Mouse (Mus musculus) forebrain, embryonic 12.5 days (tissue): ENCODE measurements around the gene Anxa3. TPM values are rescaled to one million over a fixed set of nuclear protein-coding genes. Genes with fewer than 3 reads are reported as not detected.

Source experiments
- ATAC-seq: fragments of 200-750 bp; cut with Nextera tagmentation; 2 replicates; pipeline ENCODE4 v1.8.0; 2017; ENCODE audit warnings: moderate TSS enrichment; ENCODE audit not compliant: low FRiP score
- H3K27ac ChIP-seq: fragments of 300-500 bp; sonication (generic); 2 replicates; pipeline ENCODE4 v1.5.1; 2016; ENCODE audit warnings: mild to moderate bottlenecking
- H3K27me3 ChIP-seq: fragments of 300-500 bp; sonication (generic); 2 replicates; pipeline ENCODE4 v1.6.1; 2016; ENCODE audit warnings: mild to moderate bottlenecking
- H3K36me3 ChIP-seq: fragments of 300-500 bp; sonication (generic); replicated peaks from 2 replicates; pipeline ENCODE4 v1.6.1; 2016; ENCODE audit warnings: mild to moderate bottlenecking
- H3K4me1 ChIP-seq: fragments of 300-500 bp; sonication (generic); 2 replicates; pipeline ENCODE4 v1.6.1; 2016
- H3K4me2 ChIP-seq: fragments of 300-500 bp; sonication (generic); 2 replicates; pipeline ENCODE4 v1.6.1; 2016; ENCODE audit warnings: mild to moderate bottlenecking, moderate library complexity
- H3K4me3 ChIP-seq: fragments of 300-500 bp; sonication (generic); replicated peaks from 2 replicates; pipeline ENCODE4 v1.5.1; 2016; ENCODE audit warnings: mild to moderate bottlenecking
- H3K9ac ChIP-seq: fragments of 300-500 bp; sonication (generic); 2 replicates; pipeline ENCODE4 v1.6.1; 2016; ENCODE audit warnings: mild to moderate bottlenecking
- H3K9me3 ChIP-seq: fragments of 300-500 bp; sonication (generic); 2 replicates; pipeline ENCODE4 v1.6.1; 2016
- WGBS: fragments of 180-500 bp; shearing (Covaris S2); methylation state at CpG from one replicate; pipeline ENCODE4 v1.1.7; 2016; 5-methylcytosine and 5-hydroxymethylcytosine counted together
- polyA plus RNA-seq: library from polyadenylated mRNA; unstranded; fragments of >200 nt; fragmentation: Nextera tagmentation; extraction: Ambion mirVana; gene quantifications from 2 replicates; pipeline ENCODE4 v1.2.1, GENCODE M21; 2016

Gene Anxa3
- polyA plus RNA-seq, 1 experiment from 2014 or later = 26.6 TPM

DNA sequence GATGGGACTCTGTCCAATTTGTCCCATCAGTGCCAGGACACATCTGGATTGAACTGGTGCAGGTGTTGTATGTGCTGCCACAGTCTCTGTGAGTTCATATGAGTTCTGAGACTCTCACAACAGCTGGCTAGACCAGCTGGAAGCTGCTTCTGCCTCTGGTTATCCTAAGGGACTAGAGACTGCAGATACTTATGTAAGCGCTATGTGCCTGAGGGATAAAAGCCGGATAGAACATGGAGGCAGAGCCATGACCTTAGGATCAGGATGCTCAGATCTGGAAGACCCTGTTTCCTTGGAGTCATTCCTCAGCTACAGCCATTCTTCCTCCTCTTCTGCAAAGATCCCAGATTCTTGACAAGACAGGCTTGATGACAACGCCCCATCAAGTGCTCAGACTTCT lies 60.3 kb downstream of the Anxa3 start:
- Histone ChIP-seq H3K4me2 (no peak overlapping the region), H3K36me3 (no peaks in the 10 kb centered on the region), H3K9ac (no peak overlapping the region), H3K27me3 (no peaks in the 10 kb centered on the region), H3K27ac (no peak overlapping the region), H3K4me1 (no peaks in the 10 kb centered on the region), H3K4me3 (no peak overlapping the region), H3K9me3 (no peaks in the 10 kb centered on the region)
- 89% methylated on average over 3 of the region's 3 CpGs for WGBS
- ATAC-seq = no peak

- Histone ChIP-seq H3K27me3 (no peaks in the 10 kb centered on the region), H3K4me1 (no peaks in the 10 kb centered on the region), H3K27ac (no peak overlapping the region), H3K4me3 (no peak overlapping the region), H3K36me3 (no peaks in the 10 kb centered on the region), H3K9me3 (no peaks in the 10 kb centered on the region), H3K4me2 (no peak overlapping the region), H3K9ac (no peak overlapping the region)
- WGBS = 79% methylated on average over 3 of the region's 3 CpGs
- no peak for ATAC-seq
Measured at GRCm38 (mm10) chr5:96854350-96854749, 61.2 kb downstream of the Anxa3 start.

DNA sequence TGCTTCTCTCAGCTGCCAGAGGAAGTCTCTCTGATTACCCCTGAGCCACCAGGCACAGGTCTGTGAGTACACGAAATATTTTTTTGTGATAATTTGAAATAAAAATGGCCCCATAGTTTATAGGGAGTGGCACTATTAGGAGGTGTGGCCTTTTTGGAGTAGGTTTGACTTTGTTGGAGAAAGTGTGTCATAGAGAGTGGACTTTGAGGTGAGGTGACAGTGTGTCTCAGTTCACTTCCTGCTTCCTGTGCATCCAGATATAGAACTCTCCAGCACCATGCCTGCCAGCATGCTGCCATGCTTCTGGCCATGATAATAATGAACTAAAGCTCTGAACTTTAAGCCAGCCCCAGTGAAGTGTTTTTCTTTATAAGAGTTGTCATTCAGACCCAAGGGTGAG lies 66.8 kb downstream of the Anxa3 start:
- ATAC-seq = no peak
- Histone ChIP-seq H3K9me3 (no peaks in the 10 kb centered on the region), H3K36me3 (no peaks in the 10 kb centered on the region), H3K4me3 (no peak overlapping the region), H3K4me1 (no peaks in the 10 kb centered on the region), H3K4me2 (no peak overlapping the region), H3K27ac (no peak overlapping the region), H3K9ac (no peak overlapping the region), H3K27me3 (no peaks in the 10 kb centered on the region)
- 70% methylated on average over 1 of the region's 1 CpGs for WGBS

DNA sequence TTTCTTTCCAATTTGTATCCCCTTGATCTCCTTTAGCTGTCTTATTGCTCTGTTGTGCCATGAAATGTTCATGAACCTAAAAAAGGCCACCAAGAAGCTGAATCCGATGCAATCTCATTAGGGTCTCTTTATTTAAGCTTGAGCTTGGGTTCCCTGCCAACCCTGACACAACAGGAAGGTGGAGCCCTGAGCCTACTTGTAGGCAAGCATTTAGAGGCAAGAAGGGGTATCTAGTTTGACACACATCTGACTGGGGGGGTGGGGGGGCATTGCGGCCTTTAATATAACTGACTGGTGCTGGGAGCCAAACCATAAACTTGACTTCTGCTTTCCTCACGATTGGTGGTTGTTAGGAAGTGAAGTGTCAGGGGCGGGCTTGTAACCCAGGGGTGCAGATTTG lies 74.0 kb downstream of the Anxa3 start:
- Histone ChIP-seq H3K4me2 (no peak overlapping the region), H3K4me1 (no peaks in the 10 kb centered on the region), H3K4me3 (no peak overlapping the region), H3K9ac (no peak overlapping the region), H3K36me3 (no peaks in the 10 kb centered on the region), H3K27me3 (no peaks in the 10 kb centered on the region), H3K9me3 (no peaks in the 10 kb centered on the region), H3K27ac (no peak overlapping the region)
- ATAC-seq = no peak
- 86% methylated on average over 4 of the region's 4 CpGs for WGBS

- Histone ChIP-seq H3K4me2 (no peak overlapping the region), H3K9me3 (no peaks in the 10 kb centered on the region), H3K27ac (no peak overlapping the region), H3K9ac (no peak overlapping the region), H3K4me1 (no peaks in the 10 kb centered on the region), H3K27me3 (no peaks in the 10 kb centered on the region), H3K4me3 (no peak overlapping the region), H3K36me3 (no peaks in the 10 kb centered on the region)
- 83% methylated on average over 6 of the region's 6 CpGs for whole genome bisulfite sequencing
- no peak for ATAC-seq
Measured at GRCm38 (mm10) chr5:96868893-96869292, 75.8 kb downstream of the Anxa3 start.

GRCm38 (mm10) chr5:96870996-96871395 lies 77.9 kb downstream of the Anxa3 start:
- no peaks in the 10 kb centered on the region for H3K27me3 ChIP-seq
- no peak overlapping the region for H3K4me3 ChIP-seq
- no peak overlapping the region for H3K4me2 ChIP-seq
- H3K36me3 ChIP-seq = no peaks in the 10 kb centered on the region
- no peak overlapping the region for H3K27ac ChIP-seq
- H3K9ac ChIP-seq = no peak overlapping the region
- 88% methylated on average over 12 of the region's 12 CpGs for WGBS
- no peak for ATAC-seq
- no peaks in the 10 kb centered on the region for H3K4me1 ChIP-seq
- no peaks in the 10 kb centered on the region for H3K9me3 ChIP-seq

GRCm38 (mm10) chr5:96878178-96878577 lies 85.0 kb downstream of the Anxa3 start:
- Histone ChIP-seq H3K27ac (no peak overlapping the region), H3K27me3 (no peaks in the 10 kb centered on the region), H3K4me2 (no peak overlapping the region), H3K9ac (no peak overlapping the region), H3K9me3 (peaks cover 5% of the 10 kb centered on the region; the same call in 1 of the 2 replicates), H3K36me3 (no peaks in the 10 kb centered on the region), H3K4me3 (no peak overlapping the region), H3K4me1 (no peaks in the 10 kb centered on the region)
- 95% methylated on average over 1 of the region's 1 CpGs for WGBS
- no peak for ATAC-seq

- Histone ChIP-seq H3K27ac (no peak overlapping the region), H3K4me2 (no peak overlapping the region), H3K9me3 (peaks cover 5% of the 10 kb centered on the region; the same call in 1 of the 2 replicates), H3K27me3 (no peaks in the 10 kb centered on the region), H3K36me3 (no peaks in the 10 kb centered on the region), H3K4me3 (no peak overlapping the region), H3K4me1 (no peaks in the 10 kb centered on the region), H3K9ac (no peak overlapping the region)
- 92% methylated on average over 11 of the region's 11 CpGs for WGBS
- ATAC-seq = no peak
Measured at GRCm38 (mm10) chr5:96878851-96879540, 85.9 kb downstream of the Anxa3 start.

DNA sequence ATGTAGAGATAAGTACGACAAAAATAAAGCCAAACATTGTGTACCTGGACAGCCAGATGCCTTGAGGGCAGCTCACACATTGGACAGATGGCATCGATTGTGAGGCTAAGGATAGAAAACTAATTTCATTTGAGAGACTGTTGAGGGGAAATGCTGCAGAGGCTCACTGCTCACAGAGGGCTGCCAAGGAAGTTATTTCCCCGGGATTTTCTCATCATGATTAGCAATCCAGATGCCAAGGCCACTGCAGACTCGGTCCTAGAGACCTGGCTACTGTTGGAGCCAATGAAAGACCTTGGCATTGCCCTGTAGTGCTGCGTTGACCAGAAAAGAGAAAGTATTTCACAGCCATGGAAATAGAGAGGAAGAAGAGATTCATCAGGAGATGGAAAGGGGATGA lies 87.1 kb downstream of the Anxa3 start:
- Histone ChIP-seq H3K4me3 (no peak overlapping the region), H3K36me3 (no peaks in the 10 kb centered on the region), H3K4me2 (no peak overlapping the region), H3K9ac (no peak overlapping the region), H3K27me3 (no peaks in the 10 kb centered on the region), H3K9me3 (peaks cover 5% of the 10 kb centered on the region; the same call in 1 of the 2 replicates), H3K27ac (no peak overlapping the region), H3K4me1 (no peaks in the 10 kb centered on the region)
- ATAC-seq = no peak
- WGBS = 82% methylated on average over 5 of the region's 5 CpGs

GRCm38 (mm10) chr5:96881118-96881517 lies 88.0 kb downstream of the Anxa3 start:
- Histone ChIP-seq H3K4me3 (no peak overlapping the region), H3K27ac (no peak overlapping the region), H3K4me1 (no peaks in the 10 kb centered on the region), H3K9me3 (peaks cover 5% of the 10 kb centered on the region; the same call in 1 of the 2 replicates), H3K4me2 (no peak overlapping the region), H3K36me3 (no peaks in the 10 kb centered on the region), H3K27me3 (no peaks in the 10 kb centered on the region), H3K9ac (no peak overlapping the region)
- 76% methylated on average over 3 of the region's 3 CpGs for WGBS
- no peak for ATAC-seq

DNA sequence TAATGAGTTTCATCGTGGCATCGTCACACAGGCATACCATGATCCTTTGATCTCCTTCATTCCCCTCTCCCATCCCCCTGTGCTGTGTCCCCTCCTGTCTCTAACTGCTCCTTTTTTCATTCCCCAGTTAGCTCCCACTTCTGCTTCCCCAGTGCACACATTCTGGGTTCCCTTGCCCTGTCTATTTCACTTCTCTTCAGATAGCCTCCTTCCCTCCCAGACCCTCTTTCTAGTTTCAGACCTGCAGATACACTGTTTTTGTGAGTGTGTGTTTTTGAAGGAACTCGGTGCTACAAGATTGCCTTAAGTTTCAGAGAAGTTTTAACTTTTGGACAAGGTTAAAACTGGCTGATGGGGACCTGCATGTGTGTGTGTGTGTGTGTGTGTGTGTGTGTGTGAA lies 88.5 kb downstream of the Anxa3 start:
- Histone ChIP-seq H3K9ac (no peak overlapping the region), H3K36me3 (no peaks in the 10 kb centered on the region), H3K27ac (no peak overlapping the region), H3K4me2 (no peak overlapping the region), H3K27me3 (no peaks in the 10 kb centered on the region), H3K4me1 (no peaks in the 10 kb centered on the region), H3K9me3 (peaks cover 5% of the 10 kb centered on the region; the same call in 1 of the 2 replicates), H3K4me3 (no peak overlapping the region)
- ATAC-seq = no peak
- whole genome bisulfite sequencing = 79% methylated on average over 3 of the region's 3 CpGs

DNA sequence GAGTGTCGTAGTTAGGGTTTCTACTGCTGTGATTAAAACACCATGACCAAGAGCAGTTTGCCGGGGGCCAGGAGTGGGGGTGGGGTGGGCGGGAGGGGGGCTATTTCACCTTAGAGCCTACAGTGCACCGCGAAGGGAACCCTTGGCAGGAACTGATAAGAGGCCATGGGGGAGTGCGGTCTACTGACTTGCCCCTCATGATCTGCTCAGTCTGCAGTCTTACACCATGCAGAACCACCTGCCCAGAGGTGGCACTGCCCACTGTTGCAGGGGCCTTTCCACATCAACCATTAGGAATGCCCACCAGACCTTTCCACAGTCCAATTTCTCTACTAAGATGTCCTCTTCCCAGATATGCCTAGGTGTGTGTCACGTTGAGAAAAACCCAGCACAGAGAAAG lies 92.1 kb downstream of the Anxa3 start:
- H3K9ac ChIP-seq = no peak overlapping the region
- no peak overlapping the region for H3K4me2 ChIP-seq
- no peak for ATAC-seq
- no peaks in the 10 kb centered on the region for H3K27me3 ChIP-seq
- 95% methylated on average over 7 of the region's 7 CpGs for WGBS
- no peaks in the 10 kb centered on the region for H3K9me3 ChIP-seq
- H3K27ac ChIP-seq = no peak overlapping the region
- no peak overlapping the region for H3K4me3 ChIP-seq
- no peaks in the 10 kb centered on the region for H3K4me1 ChIP-seq
- no peaks in the 10 kb centered on the region for H3K36me3 ChIP-seq

- Histone ChIP-seq H3K9ac (no peak overlapping the region), H3K4me1 (no peaks in the 10 kb centered on the region), H3K9me3 (no peaks in the 10 kb centered on the region), H3K36me3 (no peaks in the 10 kb centered on the region), H3K27me3 (no peaks in the 10 kb centered on the region), H3K4me3 (no peak overlapping the region), H3K4me2 (no peak overlapping the region), H3K27ac (no peak overlapping the region)
- ATAC-seq = no peak
- WGBS = 94% methylated on average over 3 of the region's 3 CpGs
Measured at GRCm38 (mm10) chr5:96888396-96888795, 95.3 kb downstream of the Anxa3 start.
